Mouse (Mus musculus): ENCODE measurements around the gene Lix1.

The Lix1 gene

DNA sequence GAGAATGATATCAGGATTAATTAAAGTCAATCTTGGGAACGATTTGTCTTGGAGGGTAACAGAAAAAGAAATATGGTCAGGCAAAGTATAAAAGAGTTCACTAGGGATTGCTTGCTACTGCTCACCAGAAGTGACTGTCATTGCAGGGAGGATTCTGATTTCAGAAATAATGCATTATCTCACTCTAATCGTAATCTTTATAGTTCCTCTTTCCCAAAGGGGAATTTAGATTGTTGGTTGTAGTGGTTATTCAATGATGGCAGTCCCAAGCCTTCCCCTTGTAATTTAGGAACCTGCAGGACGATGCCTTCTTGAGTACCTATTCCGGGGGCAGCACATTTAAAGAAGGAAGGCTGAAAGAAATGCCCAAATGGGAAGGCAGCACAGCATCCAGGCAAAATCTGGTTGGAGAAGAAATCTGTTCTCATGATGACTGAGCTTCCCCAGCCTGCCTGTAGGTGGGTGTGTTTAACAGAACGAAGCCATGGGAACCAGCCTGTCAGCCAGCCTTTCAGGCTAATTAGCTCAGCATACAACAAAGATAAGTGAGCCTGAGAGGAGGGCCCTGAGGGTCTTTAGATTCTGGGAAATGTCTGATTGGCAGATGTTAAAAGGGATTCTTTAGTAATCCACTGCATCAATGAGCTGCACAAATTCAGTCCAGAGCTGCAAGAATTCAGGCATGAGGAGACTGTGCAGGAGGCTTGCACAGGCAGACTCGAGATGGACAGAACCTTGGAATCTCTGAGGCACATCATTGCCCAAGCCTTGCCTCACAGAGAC lies at the start of gene Lix1:
Lix1 (plus strand) TSS at position 451 of the 783 bp plus-strand sequence.
- DNase-seq (ENCODE audit: low read depth, low spot score), result peak; percentile 80

DNA sequence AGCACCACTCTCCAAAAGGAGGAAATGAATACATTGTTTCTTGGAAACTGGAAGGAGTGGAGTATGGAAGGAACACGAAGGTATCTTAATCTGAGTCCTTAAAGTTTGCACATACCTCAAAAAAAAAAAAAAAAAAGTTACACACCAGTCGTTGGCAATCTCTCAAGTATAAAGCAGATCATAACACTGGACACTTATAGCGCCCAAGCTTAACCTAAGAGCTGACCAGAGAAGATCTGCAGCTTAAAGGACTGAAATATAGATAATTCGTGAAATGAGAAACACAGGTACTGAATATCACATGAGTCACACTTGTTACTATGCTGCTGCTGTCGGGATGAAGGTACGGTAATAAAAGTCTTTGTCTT lies 28.9 kb upstream of the Lix1 start:
- no peak for DNase-seq (ENCODE audit: low read depth, low spot score)

DNA sequence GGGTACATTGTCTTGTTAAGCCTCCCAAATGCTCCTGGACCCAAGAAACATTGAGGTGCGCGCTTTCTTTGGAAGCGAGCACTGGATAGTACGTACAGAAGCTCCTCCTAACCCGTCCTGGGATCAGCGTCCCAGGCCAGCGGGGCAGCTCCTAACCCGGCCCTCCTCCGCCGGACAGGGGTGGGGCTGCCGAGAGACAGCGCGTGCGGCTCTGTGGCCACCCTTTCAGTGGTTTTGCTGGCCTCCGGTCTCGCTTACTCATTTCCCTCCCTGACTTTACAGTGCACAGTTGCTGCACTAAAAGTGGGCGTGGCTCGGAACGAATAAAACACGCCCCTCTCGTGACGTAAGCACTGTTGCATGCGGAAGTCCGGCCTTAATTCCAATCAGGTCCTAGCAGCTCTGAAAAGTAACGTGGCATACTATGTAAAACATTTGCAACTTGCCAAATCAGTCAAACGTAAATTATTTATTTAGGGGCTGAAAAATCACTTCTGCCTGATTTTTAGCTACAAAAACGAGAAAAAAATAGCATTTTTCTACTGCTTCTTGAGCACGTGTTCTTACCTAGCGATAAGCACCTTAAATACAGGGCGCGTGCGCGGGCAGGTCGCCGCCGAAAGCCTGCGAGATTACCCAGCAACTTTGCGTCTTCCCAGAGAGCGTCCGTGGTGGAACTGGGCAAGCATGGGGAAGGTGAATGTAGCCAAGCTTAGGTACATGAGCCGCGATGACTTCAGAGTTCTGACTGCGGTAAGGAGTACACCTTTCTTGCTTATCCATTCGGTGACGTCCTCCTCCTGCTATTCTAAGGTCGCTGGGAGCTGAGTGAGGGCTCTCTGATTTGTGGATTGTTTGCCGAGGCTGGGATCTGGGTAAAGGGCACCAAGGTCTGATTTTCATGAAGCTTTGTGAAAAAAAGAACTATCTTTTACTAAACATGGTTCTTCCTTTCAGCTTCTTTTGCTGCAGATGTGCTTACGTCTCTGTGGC lies 28.3 kb upstream of the Lix1 start, which contains the start of gene Riok2:
Riok2 (plus strand) TSS at position 392 of the 993 bp plus-strand sequence.
- DNase-seq (ENCODE audit: low read depth, low spot score), result peak; percentile 98

DNA sequence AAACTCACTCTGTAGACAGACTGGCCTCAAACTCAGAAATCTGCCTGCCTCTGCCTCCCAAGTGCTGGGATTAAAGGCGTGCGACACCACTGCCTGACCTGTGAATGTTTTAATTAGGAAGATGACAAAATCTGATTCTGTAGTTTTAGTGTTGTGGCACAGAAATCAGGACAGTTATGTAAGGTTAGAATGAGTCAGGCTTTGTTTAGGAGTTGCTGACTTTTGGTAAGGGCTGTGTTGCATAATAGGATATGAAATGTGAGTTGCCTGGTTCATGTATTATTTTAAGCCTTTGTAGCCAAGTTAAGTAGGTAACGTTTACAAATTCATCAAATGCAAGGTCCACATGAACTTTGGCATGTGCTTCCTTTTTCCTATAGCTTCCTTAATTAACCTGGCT lies 26.9 kb upstream of the Lix1 start:
- DNase-seq (ENCODE audit: low read depth, low spot score), result no peak

DNA sequence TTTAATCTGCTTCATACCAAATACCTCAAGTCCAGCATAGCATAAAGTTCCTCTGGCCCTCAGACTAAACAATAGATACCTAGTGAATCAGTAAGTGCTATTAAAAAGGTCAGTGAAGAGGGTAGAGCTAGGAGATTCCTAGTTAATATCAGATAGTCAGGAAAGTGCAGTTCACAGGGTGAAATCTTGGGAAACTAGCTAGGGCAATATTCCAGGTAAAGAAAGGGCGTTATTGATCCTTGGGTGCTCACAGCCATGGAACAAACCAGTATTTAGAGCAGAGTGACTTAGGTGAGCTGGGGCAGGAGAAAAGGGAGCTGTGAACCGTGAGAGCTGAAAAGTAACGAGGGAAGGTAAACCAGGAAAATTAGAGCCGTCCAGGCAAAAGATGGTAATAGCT lies 18.8 kb upstream of the Lix1 start:
- DNase-seq (ENCODE audit: low read depth, low spot score), result no peak

DNA sequence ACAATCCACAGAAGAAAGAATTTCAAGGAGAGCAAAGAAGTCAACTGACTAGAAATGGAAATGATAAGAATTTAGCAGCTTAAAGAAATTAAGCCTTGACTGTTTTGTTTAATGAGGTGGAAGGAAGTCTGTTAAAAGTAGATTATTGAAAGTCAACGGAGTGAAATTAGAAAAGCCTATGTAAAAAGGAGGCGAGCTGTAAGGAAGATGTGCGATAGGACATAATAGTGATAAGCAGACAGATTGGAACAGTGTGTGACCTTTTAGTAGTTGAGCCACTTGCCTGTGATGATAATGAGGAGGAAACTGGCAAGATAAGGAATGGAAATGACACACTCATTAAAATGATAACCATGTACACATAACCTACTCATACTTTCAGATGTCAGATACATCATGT lies 18.0 kb upstream of the Lix1 start:
- no peak for DNase-seq (ENCODE audit: low read depth, low spot score)

DNA sequence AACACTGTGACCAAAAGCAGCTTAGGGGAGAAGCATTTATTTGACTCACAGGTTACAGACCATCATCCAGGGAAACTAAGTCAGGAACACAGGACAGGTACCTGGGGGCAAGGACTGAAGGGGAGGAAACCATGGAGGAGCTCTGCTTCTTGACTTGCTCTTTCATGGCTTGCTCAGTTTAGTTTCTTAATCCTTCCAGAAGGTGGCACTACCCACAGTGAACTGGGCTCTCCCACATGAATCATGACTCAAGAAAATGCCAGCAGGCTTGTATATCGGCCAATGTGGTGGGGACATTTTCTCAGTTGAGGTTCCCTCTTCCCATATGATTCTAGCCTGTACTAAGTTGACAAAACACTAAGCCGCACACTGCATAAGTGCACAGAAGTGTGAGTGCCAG lies 16.4 kb upstream of the Lix1 start:
- DNase-seq (ENCODE audit: low read depth, low spot score), result peak; percentile 68

DNA sequence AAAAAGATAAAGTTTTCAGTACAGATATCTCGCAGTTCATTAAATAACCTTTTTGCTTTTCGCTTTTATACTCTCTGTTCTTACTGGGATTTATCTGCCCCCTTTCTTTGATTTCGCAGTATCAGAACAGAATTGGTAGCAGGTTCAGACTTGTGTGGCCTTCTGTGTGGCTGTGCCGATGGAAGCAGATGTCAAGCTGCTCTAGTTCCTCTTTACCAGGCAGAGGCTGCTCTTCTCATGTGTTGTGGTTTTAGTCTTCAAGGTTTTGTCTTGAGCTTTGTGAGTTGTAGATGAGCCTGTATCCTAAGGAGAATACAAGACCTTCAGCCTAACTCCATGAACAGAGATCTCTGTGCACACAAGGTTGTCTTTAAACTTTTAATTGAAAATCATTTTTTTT lies 10.6 kb upstream of the Lix1 start:
- DNase-seq (ENCODE audit: low read depth, low spot score), result no peak

DNA sequence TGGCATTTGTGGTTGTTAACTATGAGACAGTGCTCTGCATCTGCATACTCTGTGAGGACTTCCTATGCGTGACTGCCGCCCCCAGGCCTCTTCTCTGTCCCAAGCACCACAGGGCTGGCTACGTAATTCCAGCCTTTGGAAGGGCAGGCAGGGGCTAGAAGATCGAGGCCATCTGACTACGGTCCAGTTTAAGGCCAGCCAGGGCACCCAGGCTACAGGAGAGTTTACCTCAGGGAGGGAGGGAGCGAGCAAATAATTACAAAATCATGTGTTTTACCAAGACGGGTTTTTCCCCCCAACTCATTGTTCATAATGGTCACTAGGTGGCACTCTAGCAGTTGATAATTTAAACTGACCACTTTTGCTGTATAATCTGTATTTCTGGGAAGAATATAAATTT lies 9.6 kb upstream of the Lix1 start:
- peak; percentile 29 for DNase-seq (ENCODE audit: low read depth, low spot score)

DNA sequence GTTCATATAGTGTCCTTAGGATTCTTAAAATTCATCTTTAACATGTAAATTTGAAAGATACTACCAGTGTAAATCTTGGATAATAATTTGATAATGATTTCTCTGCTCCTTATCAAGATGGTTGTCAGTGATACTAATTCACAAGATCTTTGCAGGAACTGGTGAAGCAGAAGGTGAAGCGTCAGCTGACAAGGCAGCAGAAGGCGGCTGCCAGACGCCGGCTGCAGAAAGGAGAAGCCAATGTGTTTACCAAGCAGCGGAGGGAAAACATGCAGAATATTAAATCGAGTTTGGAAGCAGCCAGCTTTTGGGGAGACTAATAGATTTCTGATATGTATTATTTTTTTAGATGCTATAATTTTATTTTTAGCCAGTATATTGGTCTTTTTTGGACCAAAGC lies 9.2 kb upstream of the Lix1 start:
- DNase-seq (ENCODE audit: low read depth, low spot score), result no peak

DNA sequence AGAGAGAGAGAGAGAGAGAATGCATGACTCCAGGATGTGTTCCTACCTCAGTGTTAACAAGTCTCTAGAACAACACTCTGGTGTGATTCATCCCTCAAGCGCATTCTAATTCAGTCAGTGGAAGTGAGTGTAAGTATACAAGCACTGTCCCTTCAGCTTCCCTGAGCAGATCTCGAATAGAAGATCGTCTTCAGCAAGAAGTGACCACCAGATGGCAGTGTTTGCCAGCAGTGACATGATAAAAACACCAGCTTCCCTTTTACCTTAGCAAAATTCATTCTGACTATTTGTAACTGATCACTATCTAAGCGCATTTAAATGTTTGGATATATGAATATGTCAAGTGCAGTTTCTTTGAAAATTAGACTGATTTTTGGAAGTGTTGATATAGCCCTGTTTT lies 8.1 kb upstream of the Lix1 start:
- DNase-seq (ENCODE audit: low read depth, low spot score), result peak; percentile 88

DNA sequence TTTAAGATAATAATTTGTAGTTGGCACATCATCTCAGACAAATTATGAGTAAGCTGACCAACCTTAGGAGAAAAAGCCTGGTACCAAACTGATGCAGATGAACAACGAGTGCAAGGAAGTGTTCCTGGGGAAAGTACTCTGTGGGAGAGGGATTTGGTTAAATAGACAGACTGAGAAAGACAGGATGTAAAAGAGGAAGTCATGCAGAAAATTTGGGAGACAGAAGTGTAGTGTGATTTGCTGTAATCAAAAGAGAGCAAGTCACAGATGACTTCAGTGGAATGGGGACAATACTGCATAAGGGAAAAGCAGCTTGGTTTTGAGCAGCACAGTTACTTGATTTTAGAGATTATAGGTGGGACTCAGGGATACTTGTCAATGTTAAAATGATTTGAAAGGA lies 5.6 kb upstream of the Lix1 start:
- no peak for DNase-seq (ENCODE audit: low read depth, low spot score)

DNA sequence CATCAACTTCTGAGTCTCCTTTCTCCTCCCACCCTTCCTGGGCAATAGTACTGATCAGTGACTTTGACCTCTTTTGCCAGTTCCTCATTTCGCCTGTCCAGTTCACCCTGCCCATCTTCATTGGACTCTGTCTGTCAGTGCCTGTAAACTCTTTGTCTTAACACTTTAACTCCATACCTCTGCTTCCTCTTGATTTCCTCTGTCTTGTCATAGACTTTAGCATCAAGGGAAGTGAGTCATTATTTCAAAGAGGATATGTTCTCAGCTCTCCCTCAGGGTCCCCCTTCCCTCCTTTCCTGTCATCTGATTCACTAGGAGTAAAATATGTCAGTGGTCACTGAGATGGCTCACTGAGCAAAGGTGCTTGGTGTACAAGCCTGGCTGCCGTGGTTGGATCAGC lies 3.8 kb upstream of the Lix1 start:
- no peak for DNase-seq (ENCODE audit: low read depth, low spot score)

DNA sequence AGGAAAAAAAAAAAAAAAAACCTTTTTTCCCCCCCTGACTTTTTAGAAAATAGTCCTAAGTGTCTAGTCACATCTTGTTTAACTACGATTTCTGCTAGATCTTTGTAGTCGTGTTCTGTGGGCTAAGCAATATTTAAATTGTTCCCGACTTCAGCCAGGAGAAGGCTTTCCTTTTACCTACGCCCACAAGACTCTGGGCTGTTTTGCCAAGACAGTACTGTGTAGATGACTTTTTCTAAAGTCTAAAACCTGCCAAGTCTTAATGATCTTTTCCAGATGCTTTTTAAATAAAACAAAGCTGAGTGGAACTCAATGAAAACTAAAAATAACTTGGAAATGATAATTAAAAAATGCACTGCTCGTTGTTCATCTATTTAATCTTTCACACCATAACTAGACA lies 566 bp downstream of the Lix1 start:
- no peak for DNase-seq (ENCODE audit: low read depth, low spot score)

DNA sequence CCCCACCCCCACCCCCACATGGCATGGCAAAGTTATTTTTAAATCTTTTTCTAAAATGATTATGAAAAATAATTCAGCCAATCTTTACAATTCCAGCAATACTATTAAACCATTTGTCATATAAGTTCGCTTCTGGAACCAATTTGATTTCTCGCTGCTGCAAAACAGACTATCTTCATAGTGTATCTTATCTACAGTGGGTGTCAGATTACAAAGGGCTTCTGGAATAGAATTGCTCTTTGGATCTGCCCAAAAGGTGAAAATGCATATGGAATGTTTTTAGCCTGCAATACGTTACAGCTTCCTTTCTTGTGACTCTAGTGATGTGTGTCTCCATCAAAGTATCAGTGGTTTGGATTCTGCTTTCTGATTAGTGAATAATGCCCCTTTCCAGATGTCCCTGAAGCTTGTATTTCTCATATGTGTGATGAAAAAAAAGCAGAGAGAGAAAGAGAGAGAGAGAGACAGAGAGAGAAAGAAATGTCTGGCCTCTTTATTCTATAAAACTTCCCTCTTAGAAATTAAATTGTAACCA lies 1.2 kb downstream of the Lix1 start:
- no peak for DNase-seq (ENCODE audit: low read depth, low spot score)

DNA sequence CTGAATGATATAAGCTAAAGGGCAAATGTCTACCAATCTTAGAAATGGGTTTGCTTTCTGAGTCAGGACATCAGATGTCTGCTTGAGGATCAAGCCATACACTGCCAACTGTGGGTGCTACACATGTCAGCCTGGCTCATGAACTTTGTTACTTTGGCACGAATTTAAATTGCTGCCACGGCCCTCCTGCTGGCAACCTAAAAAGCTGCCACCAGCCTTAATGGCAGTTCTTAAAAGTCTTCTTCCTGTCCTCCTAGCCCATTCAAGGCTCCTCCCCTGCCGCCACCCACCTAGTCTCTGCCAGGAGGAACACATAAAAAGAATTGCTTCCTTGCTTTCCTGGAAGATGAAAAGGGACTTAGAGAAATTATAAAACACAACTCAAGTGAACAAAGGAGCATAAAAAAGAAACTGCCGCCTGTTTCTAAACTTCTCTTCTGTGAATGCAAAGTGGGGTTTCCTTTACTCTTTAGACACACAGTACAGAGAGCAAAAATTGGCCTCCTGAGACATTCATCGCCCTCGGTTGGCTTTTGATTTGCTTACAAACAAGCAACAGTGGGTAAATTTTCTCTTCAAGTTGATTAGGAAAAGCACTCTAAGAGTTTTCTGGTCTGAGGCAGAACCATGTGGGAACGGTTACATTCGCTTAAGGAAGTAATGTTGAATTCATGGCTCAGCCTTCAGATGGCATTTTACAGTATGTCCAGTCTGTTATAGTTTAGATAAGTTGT lies 2.5 kb downstream of the Lix1 start:
- DNase-seq (ENCODE audit: low read depth, low spot score), result peak; percentile 32

DNA sequence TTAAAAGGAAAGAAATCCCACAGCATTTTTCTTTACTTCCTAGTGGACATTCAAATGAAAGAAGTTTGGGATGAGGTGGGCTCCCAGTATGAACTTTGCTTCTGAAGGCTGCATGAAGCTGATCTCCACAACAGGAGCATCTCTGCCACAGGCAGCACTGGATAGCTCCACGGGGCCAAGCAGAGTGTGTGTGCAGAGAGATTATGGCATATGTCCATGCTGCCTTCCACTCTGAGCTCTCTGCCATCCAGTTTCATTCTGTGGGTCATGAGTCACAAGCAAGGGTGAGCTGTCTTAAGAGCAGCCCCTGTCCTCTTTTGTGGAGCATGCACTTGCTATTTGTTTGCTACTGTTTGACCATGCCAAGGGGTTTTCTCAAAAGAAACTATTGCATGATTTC lies 3.1 kb downstream of the Lix1 start:
- DNase-seq (ENCODE audit: low read depth, low spot score), result no peak

DNA sequence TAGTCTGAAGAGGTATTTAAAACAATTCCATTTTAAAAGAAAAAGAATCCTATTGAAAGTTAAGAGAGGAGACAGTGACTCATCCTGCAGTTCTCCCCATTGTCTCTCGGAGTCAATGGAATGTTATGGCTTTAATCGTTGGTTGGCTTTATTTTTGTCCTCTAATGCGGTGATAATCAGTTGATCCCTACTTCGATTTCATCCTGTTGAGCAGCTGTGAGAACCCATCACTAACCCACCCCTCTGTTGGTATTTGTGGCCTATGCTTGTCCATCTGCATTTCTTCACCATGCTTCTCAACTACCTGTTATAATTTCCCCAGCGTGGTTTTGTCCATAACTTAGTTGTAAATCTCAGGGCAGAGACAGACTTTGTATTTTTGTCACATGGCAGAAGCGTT lies 5.7 kb downstream of the Lix1 start:
- peak; percentile 66 for DNase-seq (ENCODE audit: low read depth, low spot score)

DNA sequence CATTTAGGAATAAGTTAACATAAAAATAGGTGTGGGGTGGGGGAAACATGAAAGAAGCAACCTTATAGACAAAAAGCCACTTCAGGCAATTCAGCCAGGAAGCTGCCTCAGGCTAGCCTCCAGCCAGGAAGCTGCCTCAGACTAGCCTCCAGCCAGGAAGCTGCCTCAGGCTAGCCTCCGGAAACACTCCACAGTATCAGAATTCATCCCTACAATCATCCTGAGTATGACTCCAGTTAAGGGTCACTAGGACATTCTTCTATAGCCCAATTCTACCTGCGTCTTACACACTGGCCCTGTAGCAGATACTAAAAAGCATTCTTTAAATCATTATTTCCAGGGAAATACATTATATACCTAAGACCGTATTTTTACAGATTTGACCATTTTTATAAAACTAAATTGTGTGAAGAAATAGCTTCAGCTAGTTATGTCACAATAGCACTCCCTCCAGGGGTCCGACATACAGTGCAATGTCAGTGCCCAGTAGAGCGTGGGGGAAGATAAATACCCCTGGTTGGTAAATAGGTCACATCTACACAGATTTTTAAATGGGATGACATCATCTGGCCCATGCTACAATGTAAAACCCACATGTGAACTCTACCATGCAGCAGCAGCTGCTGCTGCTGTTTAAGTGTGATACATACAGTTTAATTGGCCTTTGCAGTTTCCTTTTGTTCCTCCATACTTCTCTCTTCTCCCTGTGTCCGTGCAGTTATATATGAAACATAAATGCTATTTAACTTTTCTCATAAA lies 6.4 kb downstream of the Lix1 start:
- peak; percentile 76 for DNase-seq (ENCODE audit: low read depth, low spot score)

DNA sequence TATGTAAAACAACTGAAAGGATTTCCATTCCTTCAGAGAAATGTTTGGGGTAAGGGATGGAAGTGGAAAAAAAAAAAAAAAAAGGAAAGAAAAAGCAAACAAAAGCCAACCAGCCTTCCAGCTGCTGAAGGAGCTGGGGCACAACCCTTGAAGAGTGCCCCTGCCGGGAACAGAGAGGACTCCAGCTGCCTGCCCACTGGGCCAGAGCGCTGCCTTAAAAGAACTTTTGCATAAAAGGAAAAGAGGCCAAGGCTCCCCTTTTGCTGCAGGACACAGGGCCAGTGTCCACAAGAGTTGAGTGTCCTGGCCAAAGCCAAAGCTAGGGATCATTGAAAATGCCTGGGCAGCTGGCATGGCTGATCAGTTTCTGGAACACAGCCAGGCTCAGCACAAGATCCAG lies 7.1 kb downstream of the Lix1 start:
- peak; percentile 48 for DNase-seq (ENCODE audit: low read depth, low spot score)

DNA sequence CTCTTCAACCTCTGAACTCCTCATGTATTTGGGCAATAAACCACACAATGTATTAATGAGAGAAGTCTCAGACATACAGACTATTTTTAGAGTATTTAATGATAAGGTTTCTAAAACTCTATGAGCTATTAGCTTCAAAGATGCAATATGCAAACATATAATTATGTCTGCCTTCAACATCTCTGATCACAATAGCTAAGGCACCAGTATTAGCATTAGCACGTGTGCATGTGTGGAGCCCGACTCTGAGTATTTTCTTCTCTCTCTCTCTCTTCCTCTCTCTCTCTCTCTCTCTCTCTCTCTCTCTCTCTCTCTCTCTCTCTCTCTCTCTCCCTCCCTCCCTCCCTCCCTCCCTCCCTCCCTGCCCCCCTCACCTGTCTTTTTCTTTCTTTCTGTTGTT lies 9.0 kb downstream of the Lix1 start:
- DNase-seq (ENCODE audit: low read depth, low spot score), result no peak

Measured in ZHBTc4 (cell line).